Mouse (Mus musculus) embryonic fibroblast, embryonic 13.5 days (primary cell): ENCODE data around the gene Serpinb2.

Source experiments
- CTCF ChIP-seq: IDR thresholded peaks from 2 replicates; pipeline ENCODE4 v1.5.1; 2011; ENCODE audit warnings: mild to moderate bottlenecking, control low read depth, low read length, moderate library complexity, borderline replicate concordance; ENCODE audit not compliant: insufficient read depth
- POLR2A ChIP-seq: IDR thresholded peaks from 2 replicates; pipeline ENCODE4 v1.6.1; 2011; ENCODE audit warnings: low read depth, mild to moderate bottlenecking, control low read depth, low read length, moderate library complexity

GRCm38 (mm10) chr1:107502025-107502424 lies 9.2 kb upstream of the Serpinb2 start:
- TF ChIP-seq POLR2A (no peak), CTCF (no peak)
